Mouse (Mus musculus) embryonic facial prominence, embryonic 15.5 days (tissue): ENCODE results near the gene Fiz1. TPM values are rescaled to one million over a fixed set of nuclear protein-coding genes. Genes with fewer than 3 reads are reported as not detected.

ENCODE experiments used
- ATAC-seq: fragments of 200-750 bp; cut with Nextera tagmentation; 2 replicates; pipeline ENCODE4 v1.8.0; 2017; ENCODE audit warnings: low read depth, moderate TSS enrichment; ENCODE audit not compliant: insufficient number of reproducible peaks, low FRiP score, low TSS enrichment
- H3K27ac ChIP-seq: fragments of 300-500 bp; sonication (generic); replicated peaks from 2 replicates; pipeline ENCODE4 v1.5.1; 2015; ENCODE audit warnings: mild to moderate bottlenecking, inconsistent platforms
- H3K27me3 ChIP-seq: fragments of 300-500 bp; sonication (generic); 2 replicates; pipeline ENCODE4 v1.6.1; 2015; ENCODE audit warnings: inconsistent platforms
- H3K36me3 ChIP-seq: fragments of 300-500 bp; sonication (generic); 2 replicates; pipeline ENCODE4 v1.6.1; 2015; ENCODE audit warnings: mild to moderate bottlenecking, inconsistent platforms
- H3K4me1 ChIP-seq: fragments of 300-500 bp; sonication (generic); 2 replicates; pipeline ENCODE4 v1.6.1; 2015; ENCODE audit warnings: inconsistent platforms
- H3K4me2 ChIP-seq: fragments of 300-500 bp; sonication (generic); replicated peaks from 2 replicates; pipeline ENCODE4 v1.6.1; 2015; ENCODE audit warnings: mild to moderate bottlenecking, inconsistent platforms
- H3K4me3 ChIP-seq: fragments of 300-500 bp; sonication (generic); replicated peaks from 2 replicates; pipeline ENCODE4 v1.5.1; 2015; ENCODE audit warnings: mild to moderate bottlenecking, inconsistent platforms
- H3K9ac ChIP-seq: fragments of 300-500 bp; sonication (generic); 2 replicates; pipeline ENCODE4 v1.6.1; 2015; ENCODE audit warnings: inconsistent platforms
- H3K9me3 ChIP-seq: fragments of 300-500 bp; sonication (generic); replicated peaks from 2 replicates; pipeline ENCODE4 v1.6.1; 2016; ENCODE audit warnings: inconsistent platforms
- WGBS: fragments of 180-500 bp; shearing (Covaris S2); methylation state at CpG from one replicate; pipeline ENCODE4 v1.1.7; 2015; 5-methylcytosine and 5-hydroxymethylcytosine counted together
- polyA plus RNA-seq: library from polyadenylated mRNA; unstranded; fragments of >200 nt; fragmentation: Nextera tagmentation; extraction: Ambion mirVana; gene quantifications from 2 replicates; pipeline ENCODE4 v1.2.1, GENCODE M21; 2015

Fiz1 gene
- polyA plus RNA-seq, 1 experiment from 2014 or later = 46.2 TPM

DNA sequence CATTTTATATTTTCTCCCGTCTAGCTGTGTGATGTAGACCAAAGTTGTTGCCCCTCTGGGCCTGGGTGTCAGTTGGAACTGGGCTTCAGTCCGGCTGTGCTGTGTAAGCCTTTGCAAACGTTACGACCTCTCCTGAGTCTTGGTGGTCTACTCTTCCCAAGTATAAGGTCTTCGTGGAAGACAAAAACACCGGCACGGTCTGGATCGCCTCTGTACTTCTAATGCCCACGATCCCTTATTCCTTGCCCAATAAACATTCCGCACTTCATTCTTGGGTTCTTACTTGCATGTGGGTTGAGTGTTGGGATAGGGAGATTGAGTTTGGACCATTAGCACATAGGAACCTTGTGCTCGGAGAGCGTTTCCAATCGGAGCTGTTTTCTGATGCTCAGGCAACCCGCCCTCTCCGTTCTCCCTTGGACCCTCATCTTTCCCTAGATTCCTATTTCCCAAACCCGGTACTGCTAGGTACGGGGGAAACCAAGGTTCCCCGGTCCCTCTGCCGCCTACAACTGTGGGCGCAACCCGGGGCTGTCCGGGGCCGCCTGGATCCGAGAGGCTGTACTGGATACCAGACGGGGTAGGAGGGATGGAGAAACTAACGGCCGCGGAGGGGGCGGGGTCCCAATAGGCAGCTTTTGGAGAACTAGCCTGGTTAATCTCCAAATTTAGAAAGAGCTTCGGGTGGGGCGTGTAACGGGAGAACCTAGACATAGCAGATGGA lies 39.1 kb upstream of the Fiz1 start:
- H3K4me2 ChIP-seq = peak overlapping the region; percentile 90
- peak overlapping the region; percentile 82 for H3K4me3 ChIP-seq
- H3K27me3 ChIP-seq = peaks cover 34% of the 10 kb centered on the region
- H3K27ac ChIP-seq = no peak overlapping the region
- H3K4me1 ChIP-seq = peaks cover 70% of the 10 kb centered on the region
- no peak for ATAC-seq
- WGBS = 12% methylated on average over 32 of the region's 32 CpGs
- H3K9ac ChIP-seq = 0 out of 2 replicates have a peak overlapping the region, but pooled peaks have one; percentile 26
- H3K36me3 ChIP-seq = no peaks in the 10 kb centered on the region
- H3K9me3 ChIP-seq = no peaks in the 10 kb centered on the region

DNA sequence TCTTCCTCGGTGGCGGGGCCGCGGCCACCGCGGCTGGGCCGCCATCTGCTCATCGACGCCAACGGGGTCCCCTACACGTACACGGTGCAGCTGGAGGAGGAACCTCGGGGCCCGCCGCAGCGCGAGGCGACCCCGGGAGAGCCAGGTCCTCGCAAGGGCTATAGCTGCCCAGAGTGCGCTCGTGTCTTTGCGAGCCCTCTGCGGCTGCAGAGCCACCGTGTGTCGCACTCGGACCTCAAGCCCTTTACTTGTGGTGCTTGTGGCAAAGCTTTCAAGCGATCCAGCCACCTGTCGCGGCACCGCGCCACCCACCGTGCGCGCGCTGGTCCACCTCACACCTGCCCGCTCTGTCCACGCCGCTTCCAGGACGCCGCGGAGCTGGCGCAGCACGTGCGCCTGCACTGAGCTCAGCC lies 38.4 kb upstream of the Fiz1 start:
- Histone ChIP-seq H3K4me1 (peaks cover 63% of the 10 kb centered on the region), H3K27me3 (peaks cover 34% of the 10 kb centered on the region), H3K9me3 (no peaks in the 10 kb centered on the region), H3K36me3 (no peaks in the 10 kb centered on the region), H3K4me2 (peak overlapping the region; percentile 90), H3K9ac (0 out of 2 replicates have a peak overlapping the region, but pooled peaks have one; percentile 85), H3K4me3 (peak overlapping the region; percentile 82), H3K27ac (no peak overlapping the region)
- no peak for ATAC-seq
- WGBS = 7% methylated on average over 45 of the region's 45 CpGs

DNA sequence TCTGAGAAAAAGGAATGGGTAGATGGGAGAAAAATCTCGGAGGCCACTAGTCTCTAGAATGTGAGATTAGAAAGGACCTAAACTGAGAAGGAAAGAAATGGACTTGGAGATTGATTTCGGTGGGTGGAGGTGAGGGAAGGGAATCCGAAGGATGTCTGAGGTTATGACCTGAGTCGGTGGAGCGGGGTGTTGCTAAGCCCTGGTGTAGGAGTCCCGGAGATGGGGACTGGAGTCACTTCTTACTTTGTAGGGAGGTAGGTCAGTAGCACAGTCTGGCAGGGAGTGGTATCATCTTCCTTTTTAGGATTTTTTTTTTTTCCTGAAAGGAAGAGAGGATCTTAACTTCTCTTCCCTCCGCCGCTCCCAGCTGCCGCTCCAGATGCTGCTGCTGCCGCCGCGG lies 37.9 kb upstream of the Fiz1 start:
- H3K4me3 ChIP-seq = peak overlapping the region; percentile 82
- WGBS = 2% methylated on average over 12 of the region's 12 CpGs
- H3K36me3 ChIP-seq = no peaks in the 10 kb centered on the region
- H3K9ac ChIP-seq = 0 out of 2 replicates have a peak overlapping the region, but pooled peaks have one; percentile 85
- H3K9me3 ChIP-seq = no peaks in the 10 kb centered on the region
- no peak for ATAC-seq
- peak overlapping the region; percentile 90 for H3K4me2 ChIP-seq
- no peak overlapping the region for H3K27ac ChIP-seq
- peaks cover 58% of the 10 kb centered on the region for H3K4me1 ChIP-seq
- H3K27me3 ChIP-seq = peaks cover 34% of the 10 kb centered on the region

DNA sequence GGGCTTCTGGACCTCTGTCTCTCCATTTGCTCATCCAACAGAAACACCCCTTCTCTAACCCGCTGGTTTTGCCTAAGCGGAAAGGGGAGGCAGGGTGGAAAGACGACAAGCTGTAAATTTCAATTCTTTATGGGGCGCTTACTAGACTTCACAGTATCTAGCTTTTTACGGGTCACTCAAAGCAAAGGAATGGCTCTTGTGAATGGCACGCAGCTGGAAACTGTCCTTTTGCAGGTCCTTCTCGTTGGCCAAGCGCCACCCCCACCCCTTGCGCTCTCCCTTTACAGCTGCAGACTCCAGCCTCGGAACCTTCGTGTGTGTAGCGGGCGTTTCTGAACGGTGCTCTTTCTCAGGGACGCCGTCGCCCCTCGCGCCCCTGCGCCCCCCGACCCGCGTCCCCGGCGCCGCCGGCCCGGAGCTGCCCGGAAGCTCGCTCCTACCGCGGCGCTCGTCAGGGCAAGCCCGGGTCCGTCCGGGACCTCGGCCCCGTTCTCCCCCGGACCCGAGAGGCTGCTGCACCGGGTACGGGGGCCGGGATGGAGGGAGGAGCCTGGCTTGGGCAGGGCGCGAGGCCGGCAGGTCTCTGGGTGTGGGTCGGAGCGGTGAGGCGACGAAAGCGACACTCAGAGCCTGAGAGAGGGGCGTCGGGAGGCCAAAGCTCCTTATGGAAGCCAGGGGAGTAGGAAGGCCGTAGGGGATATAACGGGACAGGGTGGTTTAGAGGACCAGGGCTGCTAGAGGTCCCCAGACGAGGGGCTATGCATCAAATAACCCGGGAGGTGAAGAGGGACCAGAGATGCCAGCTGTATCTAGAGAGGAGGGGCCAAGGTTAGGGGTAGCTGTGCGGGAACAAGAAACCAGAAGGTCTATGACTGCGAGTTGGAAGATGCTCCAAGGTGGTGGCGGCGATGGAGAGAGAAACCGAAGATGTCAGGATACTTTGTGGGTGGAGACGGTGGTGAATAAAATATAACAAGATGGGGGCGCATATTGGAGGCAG lies 37.0 kb upstream of the Fiz1 start, which contains the start of gene Zfp580:
Gene Zfp580, plus strand, starts transcription at position 346 of the 1,000 bp plus-strand sequence.
- H3K4me2 ChIP-seq = peak within 1 kb of the TSS; percentile 90
- H3K4me3 ChIP-seq = peak within 1 kb of the TSS; percentile 82
- H3K27ac ChIP-seq = peak within 1 kb of the TSS; percentile 77
- H3K9ac ChIP-seq = peak within 1 kb of the TSS; percentile 85
- peaks cover 34% of the 10 kb centered on the region for H3K27me3 ChIP-seq
- no peaks in the 10 kb centered on the region for H3K36me3 ChIP-seq
- peak; percentile 69 for ATAC-seq
- H3K4me1 ChIP-seq = peaks cover 48% of the 10 kb centered on the region
- under 1% methylated on average over 65 of the region's 65 CpGs for WGBS
- H3K9me3 ChIP-seq = no peaks in the 10 kb centered on the region

DNA sequence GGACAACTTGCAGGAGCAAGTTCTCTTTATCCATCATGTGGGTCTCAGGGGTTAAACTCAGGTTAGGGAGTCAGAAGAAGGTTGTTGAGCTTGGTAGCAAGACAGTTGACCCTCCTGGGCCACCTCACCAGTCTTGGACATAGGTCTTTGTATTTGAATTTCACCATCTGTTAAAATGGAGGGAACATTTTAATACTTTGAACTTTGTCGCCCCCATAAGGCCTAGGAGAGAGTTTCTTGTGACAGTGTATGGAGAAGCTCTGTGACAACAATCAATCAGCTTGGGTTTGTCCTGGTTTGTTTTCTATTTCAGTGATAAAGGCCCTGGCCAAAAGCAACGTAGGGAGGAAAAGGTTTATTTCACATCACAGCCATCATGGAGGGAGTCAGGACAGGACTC lies 32.8 kb upstream of the Fiz1 start:
- H3K4me1 ChIP-seq = peaks cover 15% of the 10 kb centered on the region
- H3K27me3 ChIP-seq = no peaks in the 10 kb centered on the region
- ATAC-seq = no peak
- no peak overlapping the region for H3K4me2 ChIP-seq
- 28% methylated on average over 2 of the region's 2 CpGs for WGBS
- no peaks in the 10 kb centered on the region for H3K9me3 ChIP-seq
- no peak overlapping the region for H3K27ac ChIP-seq
- no peak overlapping the region for H3K4me3 ChIP-seq
- no peaks in the 10 kb centered on the region for H3K36me3 ChIP-seq
- no peak overlapping the region for H3K9ac ChIP-seq

DNA sequence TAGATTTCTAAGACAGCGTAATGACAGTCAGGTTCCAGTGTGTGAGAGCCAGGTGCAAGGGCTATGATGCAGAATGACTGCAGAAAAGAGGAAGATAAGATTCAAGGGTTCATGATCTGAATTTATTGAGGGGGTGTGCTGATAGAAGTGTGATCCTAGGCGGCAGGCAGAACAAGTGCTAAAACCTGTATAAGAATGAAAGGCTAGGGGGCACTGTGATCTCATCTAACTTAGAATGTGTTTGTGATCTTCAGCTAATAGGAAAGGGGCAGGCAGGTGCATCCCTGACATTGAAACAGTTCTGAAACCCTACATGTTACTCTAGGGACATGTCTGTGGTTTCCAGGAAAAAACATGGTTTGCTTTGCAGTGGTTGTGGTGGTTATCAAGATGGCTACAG lies 31.6 kb upstream of the Fiz1 start:
- Histone ChIP-seq H3K27me3 (no peaks in the 10 kb centered on the region), H3K27ac (no peak overlapping the region), H3K4me2 (no peak overlapping the region), H3K9ac (no peak overlapping the region), H3K4me3 (no peak overlapping the region), H3K36me3 (peaks cover 5% of the 10 kb centered on the region; the same call in 1 of the 2 replicates), H3K9me3 (no peaks in the 10 kb centered on the region), H3K4me1 (peaks cover 8% of the 10 kb centered on the region; the same call in 1 of the 2 replicates)
- 66% methylated on average over 2 of the region's 2 CpGs for WGBS
- no peak for ATAC-seq

DNA sequence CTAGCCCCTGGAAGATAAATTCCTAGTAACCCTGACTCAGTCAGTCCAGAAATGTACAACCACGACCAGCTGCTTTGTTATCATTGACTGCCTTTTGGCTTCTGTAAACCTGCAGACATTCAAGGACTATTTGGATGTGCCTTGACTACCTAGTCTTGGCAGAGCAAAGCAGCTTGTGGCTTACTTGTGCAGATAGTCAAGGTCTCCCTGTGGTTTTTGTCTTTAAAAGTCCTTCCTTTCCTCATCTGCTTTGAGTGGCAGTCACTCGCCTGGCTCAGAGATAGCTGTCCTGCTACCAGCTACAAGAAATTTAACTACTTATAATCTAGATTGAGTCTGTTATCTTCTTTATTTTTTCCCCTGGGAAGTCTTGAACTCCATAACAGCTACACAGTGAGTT lies 30.5 kb upstream of the Fiz1 start:
- Histone ChIP-seq H3K9ac (no peak overlapping the region), H3K27me3 (no peaks in the 10 kb centered on the region), H3K27ac (no peak overlapping the region), H3K4me3 (no peak overlapping the region), H3K4me2 (no peak overlapping the region), H3K4me1 (no peaks in the 10 kb centered on the region), H3K36me3 (peaks cover 5% of the 10 kb centered on the region; the same call in 1 of the 2 replicates), H3K9me3 (no peaks in the 10 kb centered on the region)
- 80% methylated on average over 2 of the region's 2 CpGs for WGBS
- ATAC-seq = no peak

DNA sequence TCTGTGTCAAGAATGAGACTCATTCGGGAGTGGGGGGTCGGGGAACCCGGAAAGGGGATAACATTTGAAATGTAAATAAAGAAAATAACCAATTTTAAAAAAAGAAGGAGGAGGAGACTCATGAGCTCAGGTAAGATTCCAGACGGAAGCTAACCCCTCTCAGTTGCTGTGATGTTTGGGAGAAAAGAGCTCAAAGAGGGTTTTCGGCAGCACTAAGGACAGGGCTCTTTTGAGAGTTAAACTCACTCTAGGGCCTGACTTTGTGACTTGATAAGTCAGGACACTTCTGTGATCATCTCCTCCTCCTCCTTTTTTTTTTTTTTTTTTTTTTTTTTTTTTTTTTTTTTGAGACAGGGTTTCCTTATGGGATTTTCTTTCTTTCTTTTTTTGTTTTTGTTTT lies 24.4 kb upstream of the Fiz1 start:
- Histone ChIP-seq H3K9ac (peak overlapping the region; percentile 49), H3K9me3 (0 out of 2 replicates have a peak, but pooled peaks cover 4% of the 10 kb centered on the region), H3K4me1 (peaks cover 4% of the 10 kb centered on the region; the same call in 1 of the 2 replicates), H3K27ac (peak overlapping the region; percentile 97), H3K4me3 (peak overlapping the region; percentile 59), H3K4me2 (peak overlapping the region; percentile 52), H3K27me3 (no peaks in the 10 kb centered on the region), H3K36me3 (peaks cover 28% of the 10 kb centered on the region)
- no peak for ATAC-seq
- 30% methylated on average over 5 of the region's 5 CpGs for WGBS

DNA sequence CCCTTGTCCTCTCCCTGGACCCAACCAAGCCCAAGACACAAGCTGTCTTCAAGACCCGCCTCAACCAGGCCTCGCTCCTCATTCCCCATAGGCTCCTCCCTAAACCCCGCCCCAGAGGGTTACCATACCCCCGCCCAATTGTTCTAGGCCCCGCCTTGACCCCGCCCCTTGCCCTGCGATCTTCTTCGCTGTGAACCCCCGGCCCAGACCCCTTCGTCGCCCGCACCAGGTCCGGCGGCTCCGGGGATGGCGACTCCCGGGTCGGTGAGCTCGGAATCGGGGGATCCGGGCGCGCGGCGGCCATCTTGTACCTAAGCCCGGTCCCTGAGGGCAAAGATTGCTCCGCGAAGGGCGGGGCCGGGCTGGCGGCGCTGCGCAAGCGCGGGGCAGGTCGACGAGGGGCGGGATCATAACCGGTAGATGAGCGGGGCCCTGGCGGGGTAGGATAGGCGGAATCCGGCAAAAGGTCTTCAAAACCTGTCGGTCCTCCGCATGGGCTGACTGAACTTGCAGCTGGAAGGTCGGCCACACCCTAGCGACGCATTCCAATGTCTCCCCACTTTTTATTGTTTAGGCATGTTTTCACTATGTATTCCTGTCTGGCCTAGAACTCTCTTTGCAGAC lies 23.7 kb upstream of the Fiz1 start, which contains the start of gene Zfp784:
Gene Zfp784, minus strand, starts transcription at position 338 of the 624 bp plus-strand sequence.
- under 1% methylated on average over 48 of the region's 48 CpGs for WGBS
- Histone ChIP-seq H3K4me2 (peak within 1 kb of the TSS; percentile 52), H3K27ac (peak within 1 kb of the TSS; percentile 97), H3K36me3 (peaks cover 36% of the 10 kb centered on the region), H3K9me3 (0 out of 2 replicates have a peak, but pooled peaks cover 4% of the 10 kb centered on the region), H3K9ac (peak within 1 kb of the TSS; percentile 49), H3K27me3 (no peaks in the 10 kb centered on the region), H3K4me3 (peak within 1 kb of the TSS; percentile 59), H3K4me1 (peaks cover 4% of the 10 kb centered on the region; the same call in 1 of the 2 replicates)
- ATAC-seq = peak; percentile 95

DNA sequence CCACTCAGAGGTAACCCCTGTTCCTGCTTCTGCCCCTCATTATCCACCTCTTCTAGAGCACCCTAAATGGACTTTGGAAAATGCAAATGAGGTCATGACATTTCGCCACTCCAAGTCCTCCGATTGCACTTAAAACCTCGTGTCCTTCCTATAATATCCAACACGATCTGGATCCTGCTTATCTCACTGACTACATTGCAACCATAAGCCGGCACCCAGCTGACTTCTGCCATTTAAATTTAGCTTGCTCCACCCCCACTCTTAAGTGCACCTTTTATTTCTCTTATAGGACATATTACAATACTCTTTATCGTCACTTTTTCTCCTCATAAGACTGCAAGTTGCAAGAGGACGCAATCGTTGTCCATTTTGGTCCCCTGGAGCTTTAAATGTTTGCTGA lies 23.0 kb upstream of the Fiz1 start:
- no peaks in the 10 kb centered on the region for H3K27me3 ChIP-seq
- H3K4me1 ChIP-seq = peaks cover 4% of the 10 kb centered on the region; the same call in 1 of the 2 replicates
- H3K36me3 ChIP-seq = peaks cover 43% of the 10 kb centered on the region
- H3K9ac ChIP-seq = no peak overlapping the region
- H3K27ac ChIP-seq = peak overlapping the region; percentile 97
- peak overlapping the region; percentile 52 for H3K4me2 ChIP-seq
- ATAC-seq = no peak
- peak overlapping the region; percentile 59 for H3K4me3 ChIP-seq
- WGBS = 89% methylated on average over 8 of the region's 8 CpGs
- H3K9me3 ChIP-seq = 0 out of 2 replicates have a peak, but pooled peaks cover 4% of the 10 kb centered on the region
